Mouse (Mus musculus) right cerebral cortex, postnatal 25 days (tissue): Measurements from ENCODE around the gene Gpc5.

Experiments
- DNase-seq: peaks from one replicate; pipeline ENCODE4 v3.0.0; 2022

Gpc5 gene

DNA sequence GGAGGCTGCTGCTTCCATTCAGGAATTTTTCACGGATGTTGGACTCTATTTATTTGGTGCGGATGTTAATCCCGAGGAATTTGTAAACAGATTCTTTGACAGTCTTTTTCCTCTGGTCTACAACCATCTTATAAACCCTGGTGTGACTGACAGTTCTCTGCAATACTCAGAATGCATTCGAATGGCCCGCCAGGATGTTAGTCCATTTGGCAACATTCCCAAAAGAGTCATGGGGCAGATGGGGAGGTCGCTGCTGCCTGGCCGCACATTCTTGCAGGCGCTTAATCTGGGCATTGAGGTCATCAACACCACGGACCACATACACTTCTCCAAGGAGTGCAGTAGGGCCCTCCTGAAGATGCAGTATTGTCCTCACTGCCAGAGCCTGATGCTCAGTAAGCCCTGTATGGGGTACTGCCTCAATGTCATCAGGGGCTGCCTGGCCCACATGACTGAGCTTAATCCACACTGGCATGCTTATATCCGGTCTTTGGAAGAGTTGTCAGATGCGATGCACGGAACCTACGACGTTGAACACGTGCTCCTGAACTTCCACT, 277.7 kb downstream of the Gpc5 start:
- DNase-seq: no peak

DNA sequence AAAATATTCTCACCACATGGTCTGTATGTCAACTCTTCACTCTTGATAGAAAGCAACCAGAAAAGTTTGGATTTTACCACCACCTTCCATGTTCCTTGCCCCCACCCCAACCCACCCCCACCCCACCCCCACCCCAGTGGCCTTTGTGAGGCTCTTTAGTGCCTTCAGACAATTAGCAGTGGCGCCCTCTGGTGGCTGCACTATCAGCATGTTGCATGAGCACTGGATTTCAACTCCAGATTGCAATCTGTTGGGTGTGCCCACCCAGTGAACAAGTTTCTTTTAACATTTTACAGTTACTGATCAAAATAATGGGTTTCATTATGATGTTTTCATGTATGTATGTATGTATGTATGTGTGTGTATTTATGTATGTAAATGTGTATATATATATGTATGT, 279.1 kb downstream of the Gpc5 start:
- DNase-seq: no peak

- DNase-seq: no peak
Measured at GRCm38 (mm10) chr14:115391831-115392230, 299.8 kb downstream of the Gpc5 start.

- DNase-seq: peak; percentile 40
Measured at GRCm38 (mm10) chr14:115392894-115393524, 301.0 kb downstream of the Gpc5 start.

DNA sequence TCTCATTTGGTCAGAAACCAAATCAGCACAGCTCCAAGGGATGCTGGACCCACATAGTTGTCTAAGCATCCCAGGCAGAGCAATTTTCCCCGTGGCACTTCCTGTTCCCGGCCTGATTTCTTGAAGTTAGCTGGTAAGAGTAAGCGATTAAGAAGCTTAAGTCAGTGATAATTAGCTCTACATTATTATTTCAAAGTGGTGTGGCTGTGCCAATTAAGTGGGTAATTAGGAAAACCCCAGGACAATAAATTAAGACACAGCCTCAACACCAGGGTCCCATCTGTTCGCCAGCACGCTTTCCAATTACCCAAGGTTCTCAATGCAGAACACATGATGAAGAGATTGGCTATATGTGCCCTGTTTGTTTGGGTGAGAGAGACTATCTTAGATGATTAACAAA, 314.6 kb downstream of the Gpc5 start:
- DNase-seq: no peak

DNA sequence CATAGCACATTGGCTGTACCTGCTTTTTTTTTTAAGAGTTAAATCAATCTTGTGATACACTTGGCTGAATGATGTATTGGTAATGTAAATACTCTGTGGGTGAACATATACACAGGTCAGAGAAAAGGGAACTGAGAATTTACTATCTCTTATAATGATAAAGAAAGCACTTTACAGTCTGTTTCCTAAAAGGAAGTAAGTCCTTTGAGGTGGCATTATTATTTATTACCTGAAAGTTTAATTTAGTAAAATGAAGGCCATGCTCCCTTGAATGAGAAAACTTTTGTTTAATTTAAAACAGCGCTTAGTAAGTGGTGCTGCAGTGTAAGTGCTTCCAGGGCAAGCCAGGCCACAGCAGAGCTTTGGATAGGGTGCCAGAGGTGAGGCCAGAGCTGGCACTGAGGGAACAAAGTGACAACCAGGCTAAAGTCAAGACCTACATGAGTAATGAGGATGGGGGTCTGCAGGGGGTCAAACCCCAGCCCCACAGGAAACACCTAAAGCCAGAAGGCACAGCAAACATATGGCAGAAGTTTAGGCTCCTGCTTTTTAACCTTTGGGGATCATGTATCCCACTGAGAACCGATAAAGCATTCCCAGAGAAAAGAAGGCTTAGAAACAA, 315.4 kb downstream of the Gpc5 start:
- DNase-seq: no peak

GRCm38 (mm10) chr14:115410881-115411280, 318.9 kb downstream of the Gpc5 start:
- no peak for DNase-seq

DNA sequence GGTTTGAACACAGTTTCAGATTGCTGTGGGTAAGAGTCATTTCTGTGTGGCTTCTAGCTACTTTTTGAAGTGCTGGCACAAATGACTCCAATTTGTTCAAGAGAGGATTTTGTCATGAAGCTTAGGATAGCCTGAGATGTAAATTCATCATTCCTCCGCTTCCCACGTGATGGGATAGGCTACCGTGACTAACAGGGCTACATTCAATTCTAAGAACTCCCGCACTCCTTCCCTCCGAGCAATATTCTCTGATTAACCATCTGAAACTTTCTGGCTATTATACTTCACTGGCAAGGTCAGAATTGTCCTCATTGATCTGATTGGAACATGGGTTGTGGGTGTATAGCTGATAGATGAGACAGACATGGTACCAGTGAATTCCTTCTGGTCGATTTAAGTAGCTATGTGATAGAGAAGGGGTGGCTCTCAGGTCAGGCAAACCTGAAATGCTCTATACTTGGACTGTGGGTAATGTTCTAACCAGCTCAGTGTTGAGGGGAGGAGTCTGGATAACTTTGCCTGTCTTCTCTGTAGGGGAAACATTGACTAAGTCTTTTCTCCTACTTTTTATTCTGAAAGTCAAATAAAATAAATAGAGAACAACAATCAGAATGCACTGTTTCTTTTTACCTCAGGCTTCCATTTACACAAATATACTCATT, 319.6 kb downstream of the Gpc5 start:
- DNase-seq: no peak

DNA sequence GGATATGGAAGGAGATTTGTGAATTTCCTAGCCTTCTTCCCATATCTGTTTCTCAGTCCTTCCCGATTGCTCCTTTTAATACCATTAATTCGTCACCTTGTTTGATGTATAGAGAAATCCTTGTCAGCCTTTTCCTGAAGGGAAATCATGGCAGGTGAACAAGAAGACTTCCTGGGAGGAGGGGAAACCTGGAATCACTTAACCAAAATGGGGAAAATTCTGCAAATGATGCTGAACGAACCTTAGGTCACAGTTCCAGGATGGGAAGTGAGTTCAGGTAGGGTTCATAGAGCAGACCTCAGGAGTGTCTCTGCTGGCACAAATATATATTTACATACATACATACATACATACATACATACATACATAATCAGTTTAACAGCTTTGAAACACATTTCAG, 320.8 kb downstream of the Gpc5 start:
- DNase-seq: no peak

DNA sequence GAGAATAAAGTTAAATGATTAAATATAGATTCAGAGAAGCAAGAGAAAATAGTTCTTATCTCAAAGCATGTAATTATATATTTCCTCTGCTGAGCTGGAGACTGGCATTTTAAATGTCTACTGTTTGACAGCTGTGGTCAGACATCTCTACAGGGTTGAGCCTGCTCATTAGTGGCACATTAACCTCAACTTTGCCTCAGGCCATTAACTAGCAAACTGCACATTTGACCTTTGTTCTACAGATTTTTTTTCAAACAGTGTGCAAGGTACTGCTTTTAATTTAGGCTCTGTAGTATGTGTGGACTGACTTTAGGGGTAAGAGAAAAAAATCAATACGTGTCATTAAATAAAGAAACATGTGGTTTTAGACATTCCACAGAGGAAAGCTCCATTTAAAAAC, 321.4 kb downstream of the Gpc5 start:
- no peak for DNase-seq

DNA sequence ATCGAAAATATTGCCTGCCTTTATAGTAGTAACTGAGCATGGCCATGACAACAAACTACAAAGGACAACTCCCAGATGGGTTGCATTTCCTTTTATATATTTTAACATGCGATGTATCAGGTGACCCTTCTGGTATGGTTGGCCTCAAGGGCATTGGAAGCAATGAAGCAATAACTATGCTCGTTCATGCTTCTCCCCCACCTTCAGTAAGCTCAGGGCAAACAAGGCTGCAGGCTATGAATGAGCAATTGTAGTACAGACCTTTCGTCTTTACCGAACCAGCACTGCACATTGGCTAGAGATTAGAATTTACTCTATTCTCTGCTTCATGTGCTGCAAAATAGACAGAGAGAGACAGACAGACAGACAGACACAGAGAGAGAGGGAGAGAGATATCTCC, 322.5 kb downstream of the Gpc5 start:
- no peak for DNase-seq

DNA sequence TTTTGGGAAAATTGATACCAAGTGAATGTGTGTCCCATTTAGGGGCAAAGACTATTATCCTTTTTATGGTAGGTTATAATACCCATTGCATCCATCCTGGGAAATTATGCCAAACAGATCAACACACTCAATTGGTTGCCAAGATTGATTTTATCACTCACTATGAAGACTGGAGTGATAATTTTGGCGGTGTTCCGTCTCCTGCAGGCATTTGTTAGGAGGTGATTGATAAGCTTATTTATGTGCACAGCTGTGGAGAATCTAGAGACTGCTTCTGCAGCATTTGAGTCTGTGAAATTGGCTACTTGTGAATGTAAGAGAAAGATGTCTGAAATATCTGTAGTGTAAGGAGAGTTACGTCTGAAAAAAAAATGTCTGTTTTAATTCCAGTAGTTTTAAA, 340.0 kb downstream of the Gpc5 start:
- DNase-seq: no peak

DNA sequence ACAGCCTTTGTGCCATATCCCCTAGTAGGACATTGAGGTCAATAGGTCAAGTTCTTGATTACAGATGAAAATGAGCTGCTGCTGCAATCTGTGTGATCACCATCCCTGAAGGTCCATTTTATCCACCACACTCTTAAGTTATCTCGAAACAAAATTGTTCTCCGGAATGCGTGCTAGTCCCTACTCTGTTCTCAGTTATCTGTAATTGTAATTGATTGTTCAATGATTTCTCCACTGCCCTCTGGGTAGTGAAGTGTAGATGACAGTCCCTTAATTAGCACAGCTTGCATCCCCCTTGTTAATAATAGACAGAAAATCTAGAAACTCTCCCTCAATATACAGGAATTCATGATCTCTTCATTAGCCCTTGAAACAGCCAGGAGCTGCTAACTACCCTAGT, 340.4 kb downstream of the Gpc5 start:
- DNase-seq: no peak

GRCm38 (mm10) chr14:115436617-115437016, 344.6 kb downstream of the Gpc5 start:
- no peak for DNase-seq

- no peak for DNase-seq
Measured at GRCm38 (mm10) chr14:115444789-115445770, 353.1 kb downstream of the Gpc5 start.

GRCm38 (mm10) chr14:115450938-115451337, 358.9 kb downstream of the Gpc5 start:
- DNase-seq: no peak

- DNase-seq: no peak
Measured at GRCm38 (mm10) chr14:115467960-115468359, 375.9 kb downstream of the Gpc5 start.

DNA sequence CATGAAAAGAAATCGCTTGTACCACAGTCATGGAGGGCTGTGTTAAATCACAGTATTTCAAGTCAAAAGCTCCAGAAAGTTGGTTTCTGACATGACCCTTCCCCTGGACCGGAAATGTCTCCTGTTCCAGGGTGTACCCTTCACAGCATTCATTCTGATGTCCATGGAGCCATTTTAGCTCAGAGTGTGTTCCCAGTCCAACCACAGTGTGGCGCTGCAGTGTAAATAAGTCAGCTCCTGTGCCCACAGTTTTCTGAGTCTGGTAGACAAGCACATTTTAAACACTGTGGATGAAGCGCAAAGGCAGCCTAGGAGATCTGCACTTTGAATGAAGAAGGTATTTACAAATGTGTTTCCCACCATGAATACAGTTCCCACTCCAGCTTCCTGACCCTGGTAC, 383.2 kb downstream of the Gpc5 start:
- DNase-seq: no peak

DNA sequence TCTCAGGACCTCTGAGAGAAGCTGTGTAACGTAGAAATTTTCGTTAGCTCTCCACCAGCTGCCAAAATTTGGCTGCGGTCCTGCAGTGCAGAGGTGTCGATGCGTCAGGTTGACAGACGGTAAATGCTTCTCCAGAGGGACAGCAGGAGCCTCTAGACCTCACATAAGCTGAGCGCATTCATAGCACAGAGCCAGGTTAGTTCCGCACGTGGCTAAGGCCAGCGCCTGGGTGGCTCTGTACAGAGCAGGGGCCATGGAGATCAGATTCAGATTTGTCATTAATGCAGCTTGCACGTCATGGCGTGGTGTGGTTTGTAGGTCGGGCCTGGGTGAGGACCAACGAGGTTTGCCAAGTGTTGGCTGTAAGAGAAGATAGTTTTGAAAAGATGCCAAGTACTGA, 385.3 kb downstream of the Gpc5 start:
- DNase-seq: no peak

DNA sequence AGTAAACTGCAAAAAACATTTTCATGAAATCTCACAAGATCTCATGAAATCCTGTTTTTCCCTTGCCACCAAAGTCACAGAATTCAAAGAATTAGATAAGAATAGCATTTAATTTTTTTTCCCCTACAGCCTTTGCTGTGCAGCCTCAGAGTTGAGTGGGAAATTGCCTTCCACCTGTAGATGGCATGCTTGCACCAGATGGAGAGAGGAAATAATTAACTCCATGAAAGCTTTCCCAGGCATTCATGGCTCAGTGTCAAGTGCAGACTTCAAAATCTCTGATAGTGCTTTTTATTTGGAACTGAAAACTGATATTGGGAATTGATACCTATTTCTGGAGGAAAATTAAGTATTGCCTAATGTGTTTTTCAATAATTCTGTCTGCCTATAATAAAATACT, 393.1 kb downstream of the Gpc5 start:
- DNase-seq: no peak

- no peak for DNase-seq
Measured at GRCm38 (mm10) chr14:115500794-115501193, 408.8 kb downstream of the Gpc5 start.

DNA sequence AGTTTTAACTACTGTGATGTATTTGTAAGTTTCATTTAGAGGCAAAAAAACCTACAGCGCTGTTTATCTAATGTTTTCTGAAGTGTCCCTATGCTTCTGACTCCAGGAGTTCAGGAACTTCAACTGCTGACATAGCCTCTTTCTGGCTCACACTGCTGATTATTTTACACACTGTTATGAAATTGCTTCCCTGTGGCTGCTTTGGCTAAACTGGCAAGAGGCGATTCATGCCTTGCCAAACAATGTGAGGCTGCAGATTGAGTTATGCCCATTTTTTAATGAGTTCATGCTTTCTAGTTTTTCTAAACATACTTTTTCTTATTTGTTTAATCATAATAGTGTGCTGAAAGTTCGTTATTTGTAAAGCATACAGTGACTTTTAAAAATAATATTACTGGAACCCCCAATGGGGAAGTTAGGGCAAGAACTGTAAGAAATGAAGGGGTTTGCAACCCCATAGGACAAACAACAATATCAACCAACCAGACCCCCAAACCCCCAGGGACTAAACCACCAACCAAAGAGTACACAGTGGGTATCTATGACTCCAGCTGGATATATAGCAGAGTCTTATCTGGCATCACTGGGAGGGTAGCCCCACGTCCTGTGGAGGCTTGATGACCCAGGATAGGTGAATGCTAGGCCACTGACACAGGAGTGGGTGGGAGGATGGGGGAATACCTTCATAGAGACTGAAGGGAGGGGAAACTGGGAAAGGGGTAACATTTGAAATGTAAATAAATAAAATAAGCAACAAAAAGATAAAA, 454.7 kb downstream of the Gpc5 start:
- DNase-seq: no peak
